Mouse (Mus musculus): ENCODE measurements around the gene Tunar.

DNA sequence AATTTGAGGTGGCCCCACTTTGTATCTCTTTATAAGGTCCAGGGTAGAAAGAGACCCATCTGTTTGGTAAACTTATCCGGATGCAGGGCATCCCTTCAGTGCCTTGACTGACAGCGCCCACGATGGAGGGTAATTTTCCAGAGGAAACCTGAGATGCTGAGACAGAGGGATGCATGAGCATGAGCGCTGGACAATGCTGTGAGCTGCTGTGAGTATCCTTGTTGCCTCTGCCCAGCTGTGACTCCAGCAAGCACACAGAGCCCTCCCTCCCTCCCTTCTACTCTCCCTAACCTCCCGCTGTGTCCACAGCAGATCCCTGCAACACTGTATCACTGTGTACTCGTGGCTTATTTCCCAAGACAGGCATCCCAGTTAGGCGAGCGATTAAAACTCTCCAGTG lies 40.9 kb downstream of the Tunar start:
- TF ChIP-seq POLR2A (IDR thresholded peaks at IDR 0.05; ENCODE audit: insufficient read depth, low read depth, low read length) (no peak), CTCF (IDR thresholded peaks at IDR 0.05; ENCODE audit: insufficient read depth, low read depth, low read length) (no peak)
